Mouse (Mus musculus) MEL (cell line): ENCODE measurements at regions not wholly inside any gene's neighbourhood (a gene's known extent, or its start where the extent isn't known, plus 50 kb on each side); places are given as distances from the start of the nearest gene placed in this dataset.

Experiments used
- CTCF ChIP-seq, 3 experiments: IDR thresholded peaks in 2 of 3; conservative IDR thresholded peaks in 1 of 3; 2 replicates each; pipeline ENCODE4 v1.5.1; 2011 to 2012; ENCODE audit warnings: low read length in 3 of 3, low read depth in 2 of 3, mild to moderate bottlenecking in 2 of 3, improper control_type of control experiment in 1 of 3, inconsistent platforms in 1 of 3, mixed read lengths in 1 of 3, moderate library complexity in 1 of 3; ENCODE audit not compliant: control insufficient read depth in 1 of 3, insufficient read depth in 1 of 3, poor library complexity in 1 of 3, severe bottlenecking in 1 of 3
- ETS1 ChIP-seq: IDR thresholded peaks from 2 replicates; pipeline ENCODE4 v1.6.1; 2012; ENCODE audit warnings: low read depth, mild to moderate bottlenecking, inconsistent platforms, low read length, improper control_type of control experiment, moderate library complexity
- POLR2A ChIP-seq, 2 experiments: IDR thresholded peaks; 2 replicates each; pipeline ENCODE4 v1.6.1; 2011 to 2012; ENCODE audit warnings: low read length in 2 of 2, mild to moderate bottlenecking in 2 of 2, control low read depth in 1 of 2, improper control_type of control experiment in 1 of 2, low read depth in 1 of 2, moderate library complexity in 1 of 2; ENCODE audit not compliant: control insufficient read depth in 1 of 2, insufficient read depth in 1 of 2, poor library complexity in 1 of 2
- ZNF384 ChIP-seq: IDR thresholded peaks from 2 replicates; pipeline ENCODE4 v1.6.1; 2012; ENCODE audit warnings: low read depth, mild to moderate bottlenecking, inconsistent platforms, low read length, improper control_type of control experiment

GRCm38 (mm10) chr1:24877014-24877413 lies 198.6 kb downstream of the Lmbrd1 start:
- TF ChIP-seq CTCF (IDR thresholded peaks at IDR 0.05 in 2 of 3, conservative IDR thresholded peaks at IDR 0.05 in 1 of 3; ENCODE audit: control insufficient read depth in 1 of 3, insufficient read depth in 1 of 3, low read depth in 2 of 3, low read length in 3 of 3, poor library complexity in 1 of 3, severe bottlenecking in 1 of 3) (no peak), ZNF384 (no peak), ETS1 (no peak), POLR2A (IDR thresholded peaks at IDR 0.05; ENCODE audit: control insufficient read depth in 1 of 2, insufficient read depth in 1 of 2, low read depth in 1 of 2, low read length in 2 of 2, poor library complexity in 1 of 2) (no peak)
